Mouse (Mus musculus): Measurements from ENCODE around the gene 1700018G05Rik. TPM values are rescaled to one million over a fixed set of nuclear protein-coding genes. Genes with fewer than 3 reads are reported as not detected.

Gene 1700018G05Rik
- polyA plus RNA-seq (2012; rRNA removed): not detected in 2 replicates

GRCm38 (mm10) chrX:102928072-102928471, at the start of gene 1700018G05Rik:
Gene 1700018G05Rik (plus strand): TSS chrX:102928372.

GRCm38 (mm10) chrX:102908587-102908986, 19.6 kb upstream of the 1700018G05Rik start, which contains the start of the genes Dmrtc1a and 1700011M02Rik:
Gene Dmrtc1a (minus strand): TSS chrX:102908687.
Gene 1700011M02Rik (plus strand): TSS chrX:102908905.

Other genes with a start within 250 kb of the 1700018G05Rik start
- not detected in 2 replicates for gene Gm3880, start 241.4 kb upstream of the 1700018G05Rik start, polyA plus RNA-seq (2012; rRNA removed)
- gene Gm9112, start 220.7 kb upstream of the 1700018G05Rik start, polyA plus RNA-seq (2012; rRNA removed): not detected in 2 replicates
- gene Dmrtc1b, start 220.5 kb upstream of the 1700018G05Rik start, polyA plus RNA-seq (2012; rRNA removed): not detected in 2 replicates
- gene Dmrtc1c1, start 125.4 kb upstream of the 1700018G05Rik start, polyA plus RNA-seq (2012; rRNA removed): not detected in 2 replicates
- not detected in 2 replicates for gene Dmrtc1c2, start 73.8 kb upstream of the 1700018G05Rik start, polyA plus RNA-seq (2012; rRNA removed)
- gene 1700031F05Rik, start 60.4 kb upstream of the 1700018G05Rik start, polyA plus RNA-seq (2012; rRNA removed): not detected in 2 replicates
- gene Dmrtc1a, start 19.7 kb upstream of the 1700018G05Rik start, polyA plus RNA-seq (2012; rRNA removed): 0.03 TPM in 1 of 2 replicates, not detected in the other
- not detected in 2 replicates for gene 1700011M02Rik, start 19.5 kb upstream of the 1700018G05Rik start, polyA plus RNA-seq (2012; rRNA removed)